Mouse (Mus musculus) limb, embryonic 14.5 days (tissue): ENCODE measurements around the gene Usp35. TPM values are rescaled to one million over a fixed set of nuclear protein-coding genes. Genes with fewer than 3 reads are reported as not detected.

ENCODE experiments used
- ATAC-seq: fragments of 200-750 bp; cut with Nextera tagmentation; 2 replicates; pipeline ENCODE4 v1.8.0; 2017; ENCODE audit warnings: low read depth, moderate number of reproducible peaks, moderate TSS enrichment; ENCODE audit not compliant: low FRiP score
- DNase-seq: peaks from one replicate; pipeline ENCODE4 v3.0.0-alpha.2; 2015; ENCODE audit warnings: low spot score
- H3K27ac ChIP-seq: fragments of 300-500 bp; sonication (generic); replicated peaks from 2 replicates; pipeline ENCODE4 v1.5.1; 2014; ENCODE audit warnings: low read depth, mild to moderate bottlenecking, low read length, moderate library complexity, mixed read lengths
- H3K27me3 ChIP-seq: fragments of 300-500 bp; sonication (generic); 2 replicates; pipeline ENCODE4 v1.6.1; 2014; ENCODE audit warnings: low read length, mixed read lengths; ENCODE audit not compliant: control insufficient read depth, insufficient read depth
- H3K36me3 ChIP-seq: fragments of 300-500 bp; sonication (generic); 2 replicates; pipeline ENCODE4 v1.6.1; 2014; ENCODE audit warnings: mild to moderate bottlenecking, low read length, moderate library complexity, mixed read lengths; ENCODE audit not compliant: control insufficient read depth, insufficient read depth
- H3K4me1 ChIP-seq: fragments of 300-500 bp; sonication (generic); 2 replicates; pipeline ENCODE4 v1.6.1; 2014; ENCODE audit warnings: antibody characterized with exemption, low read length, mixed read lengths; ENCODE audit not compliant: control insufficient read depth, insufficient read depth
- H3K4me2 ChIP-seq: fragments of 300-500 bp; sonication (generic); replicated peaks from 2 replicates; pipeline ENCODE4 v1.6.1; 2014; ENCODE audit warnings: low read depth, mild to moderate bottlenecking, low read length, moderate library complexity; ENCODE audit not compliant: severe bottlenecking
- H3K4me3 ChIP-seq: fragments of 300-500 bp; sonication (generic); replicated peaks from 2 replicates; pipeline ENCODE4 v1.5.1; 2014; ENCODE audit warnings: low read length
- H3K9ac ChIP-seq: fragments of 300-500 bp; sonication (generic); 2 replicates; pipeline ENCODE4 v1.6.1; 2014; ENCODE audit warnings: mild to moderate bottlenecking, low read depth, low read length, moderate library complexity; ENCODE audit not compliant: severe bottlenecking
- H3K9me3 ChIP-seq: fragments of 300-500 bp; sonication (generic); 2 replicates; pipeline ENCODE4 v1.6.1; 2016; ENCODE audit warnings: low read length; ENCODE audit not compliant: control insufficient read depth
- POLR2A ChIP-seq: fragments of 200-500 bp; IDR thresholded peaks from 2 replicates; pipeline ENCODE4 v1.8.0; 2012; ENCODE audit warnings: inconsistent platforms, mild to moderate bottlenecking, moderate library complexity, borderline replicate concordance; ENCODE audit not compliant: insufficient read depth, insufficient read length; ENCODE audit errors: extremely low read depth
- WGBS: fragments of 180-500 bp; shearing (Covaris S2); extraction: QIAGEN DNeasy Blood & Tissue Kit; methylation state at CpG from one replicate; pipeline ENCODE4 v1.1.7; 2014; 5-methylcytosine and 5-hydroxymethylcytosine counted together
- polyA plus RNA-seq, 2 experiments: library from polyadenylated mRNA; depleted of rRNA in 1 of 2; stranded (reverse) in 1 of 2; unstranded in 1 of 2; fragments of >200 nt; fragmentation: Nextera tagmentation in 1 of 2; extraction: Ambion mirVana in 1 of 2; gene quantifications; 2 replicates each; pipeline versions ENCODE4 v1.2.1 to v1.2.3; 2012 to 2014

Usp35 gene
- polyA plus RNA-seq, 2 experiments = 2.5 to 8.6 TPM

GRCm38 (mm10) chr7:97307546-97307945 is 24.3 kb downstream of the Usp35 start:
- Histone ChIP-seq H3K9me3 (no peaks in the 10 kb centered on the region), H3K27ac (no peak overlapping the region), H3K9ac (no peak overlapping the region), H3K4me2 (no peak overlapping the region), H3K36me3 (peaks cover 46% of the 10 kb centered on the region), H3K27me3 (no peaks in the 10 kb centered on the region), H3K4me3 (no peak overlapping the region), H3K4me1 (no peaks in the 10 kb centered on the region)
- no peak for ATAC-seq
- no peak for TF ChIP-seq POLR2A
- DNase-seq = no peak
- 87% methylated on average over 1 of the region's 1 CpGs for WGBS

GRCm38 (mm10) chr7:97306813-97307212 is 25.0 kb downstream of the Usp35 start:
- Histone ChIP-seq H3K36me3 (peaks cover 44% of the 10 kb centered on the region), H3K4me2 (no peak overlapping the region)
- WGBS = 100% methylated on average over 2 of the region's 2 CpGs

DNA sequence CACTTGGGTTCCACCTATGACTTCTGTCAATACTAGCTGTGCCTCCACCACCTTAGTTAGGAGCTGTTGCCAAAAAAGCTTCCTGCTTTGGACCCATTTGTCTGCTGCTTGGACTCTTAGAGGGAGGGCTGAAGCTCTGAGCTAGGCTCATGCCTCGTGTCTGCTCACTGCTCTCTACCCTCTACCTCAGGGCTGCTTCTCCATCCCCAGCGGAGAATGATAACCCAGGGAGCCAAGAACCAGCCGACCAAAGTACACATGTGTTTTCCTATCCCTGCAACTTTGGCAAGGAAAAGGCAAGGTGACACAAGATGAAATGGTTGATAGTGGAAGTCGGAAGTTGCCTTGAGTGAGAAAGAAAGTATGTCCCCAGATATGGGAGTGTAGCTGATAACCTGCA is 26.6 kb downstream of the Usp35 start:
- H3K9ac ChIP-seq = no peak overlapping the region
- H3K36me3 ChIP-seq = peaks cover 31% of the 10 kb centered on the region
- ATAC-seq (no peak), DNase-seq (no peak)
- no peak overlapping the region for H3K4me3 ChIP-seq
- no peaks in the 10 kb centered on the region for H3K4me1 ChIP-seq
- H3K27ac ChIP-seq = no peak overlapping the region
- 87% methylated on average over 4 of the region's 4 CpGs for WGBS
- H3K9me3 ChIP-seq = no peaks in the 10 kb centered on the region
- H3K4me2 ChIP-seq = no peak overlapping the region
- no peak for TF ChIP-seq POLR2A
- H3K27me3 ChIP-seq = no peaks in the 10 kb centered on the region

More at GRCm38 (mm10) chr7:97306813-97307212, 25.0 kb downstream of the Usp35 start:
- Histone ChIP-seq H3K27ac (no peak overlapping the region), H3K9me3 (no peaks in the 10 kb centered on the region), H3K27me3 (no peaks in the 10 kb centered on the region), H3K4me3 (no peak overlapping the region), H3K4me1 (no peaks in the 10 kb centered on the region), H3K9ac (no peak overlapping the region)
- DNase-seq (no peak), ATAC-seq (no peak)
- TF ChIP-seq POLR2A = no peak

DNA sequence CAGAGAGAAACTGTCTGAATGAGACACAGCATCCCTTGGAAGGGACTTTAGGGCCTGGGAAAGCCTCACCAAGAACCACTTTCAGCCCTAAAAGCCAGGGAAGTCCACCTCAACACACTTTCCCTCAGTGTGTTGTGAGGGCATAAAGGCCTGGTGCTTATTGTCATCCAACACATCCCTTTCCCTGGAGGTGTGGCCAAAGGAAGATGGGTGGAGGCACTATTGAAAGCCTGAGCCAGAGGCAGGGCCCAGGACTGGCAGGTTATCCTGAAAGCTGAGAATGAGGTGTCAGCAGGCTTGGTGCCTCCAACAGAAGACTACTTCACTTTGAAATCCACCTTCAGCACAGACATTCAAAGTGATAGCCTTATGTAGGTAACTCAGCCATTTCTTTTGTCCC is 27.3 kb downstream of the Usp35 start:
- H3K4me1 ChIP-seq = no peaks in the 10 kb centered on the region
- no peak overlapping the region for H3K27ac ChIP-seq
- H3K36me3 ChIP-seq = peaks cover 28% of the 10 kb centered on the region
- no peaks in the 10 kb centered on the region for H3K9me3 ChIP-seq
- no peak for TF ChIP-seq POLR2A
- DNase-seq = no peak
- no peak for ATAC-seq
- H3K9ac ChIP-seq = no peak overlapping the region
- H3K27me3 ChIP-seq = no peaks in the 10 kb centered on the region
- no peak overlapping the region for H3K4me3 ChIP-seq
- H3K4me2 ChIP-seq = no peak overlapping the region

DNA sequence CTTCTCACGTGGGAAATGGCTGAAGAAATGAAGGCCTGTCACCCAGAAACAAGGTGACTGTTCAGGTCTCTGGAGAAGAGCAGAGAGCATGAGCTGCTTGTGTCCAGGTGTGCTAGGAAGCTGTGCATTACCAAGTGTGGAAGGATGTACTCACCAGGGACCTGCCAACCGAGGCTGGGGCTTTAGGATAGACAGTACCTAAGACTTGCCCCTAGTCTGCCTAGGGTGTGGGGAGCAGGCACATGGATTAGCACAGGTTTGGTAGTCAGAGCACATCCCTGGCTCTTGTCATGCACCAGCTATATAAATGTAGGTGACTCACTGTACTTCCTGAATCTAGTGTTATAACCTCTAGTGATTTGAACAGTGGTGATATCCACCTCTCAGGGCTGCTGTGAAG is 28.2 kb downstream of the Usp35 start:
- Histone ChIP-seq H3K27me3 (no peaks in the 10 kb centered on the region), H3K27ac (no peak overlapping the region), H3K9ac (no peak overlapping the region), H3K4me1 (no peaks in the 10 kb centered on the region), H3K9me3 (no peaks in the 10 kb centered on the region), H3K36me3 (peaks cover 26% of the 10 kb centered on the region), H3K4me2 (no peak overlapping the region), H3K4me3 (no peak overlapping the region)
- DNase-seq = no peak
- no peak for TF ChIP-seq POLR2A
- no peak for ATAC-seq
- whole genome bisulfite sequencing = 66% methylated on average over 2 of the region's 2 CpGs

GRCm38 (mm10) chr7:97302876-97303275 is 28.9 kb downstream of the Usp35 start:
- no peak overlapping the region for H3K27ac ChIP-seq

More at GRCm38 (mm10) chr7:97302876-97303275, 28.9 kb downstream of the Usp35 start:
- no peaks in the 10 kb centered on the region for H3K27me3 ChIP-seq
- H3K4me3 ChIP-seq = no peak overlapping the region
- H3K9ac ChIP-seq = no peak overlapping the region
- WGBS = 84% methylated on average over 4 of the region's 4 CpGs
- DNase-seq (no peak), ATAC-seq (no peak)
- peaks cover 20% of the 10 kb centered on the region for H3K36me3 ChIP-seq
- no peaks in the 10 kb centered on the region for H3K9me3 ChIP-seq
- H3K4me2 ChIP-seq = no peak overlapping the region
- no peak for TF ChIP-seq POLR2A
- H3K4me1 ChIP-seq = no peaks in the 10 kb centered on the region
